Mouse (Mus musculus) brain, embryonic 14.5 days (tissue): ENCODE data around the gene Mcm3.

ENCODE experiments used
- CTCF ChIP-seq: fragments of 200-500 bp; IDR thresholded peaks from 2 replicates; pipeline ENCODE4 v1.5.1; 2012; ENCODE audit warnings: inconsistent platforms, mild to moderate bottlenecking, moderate library complexity, borderline replicate concordance; ENCODE audit not compliant: insufficient read depth, insufficient read length; ENCODE audit errors: extremely low read depth
- POLR2A ChIP-seq: fragments of 200-500 bp; IDR thresholded peaks from 2 replicates; pipeline ENCODE4 v1.6.1; 2012; ENCODE audit warnings: mild to moderate bottlenecking, inconsistent platforms, borderline replicate concordance; ENCODE audit not compliant: poor library complexity, insufficient read depth, insufficient read length, severe bottlenecking; ENCODE audit errors: extremely low read depth

DNA sequence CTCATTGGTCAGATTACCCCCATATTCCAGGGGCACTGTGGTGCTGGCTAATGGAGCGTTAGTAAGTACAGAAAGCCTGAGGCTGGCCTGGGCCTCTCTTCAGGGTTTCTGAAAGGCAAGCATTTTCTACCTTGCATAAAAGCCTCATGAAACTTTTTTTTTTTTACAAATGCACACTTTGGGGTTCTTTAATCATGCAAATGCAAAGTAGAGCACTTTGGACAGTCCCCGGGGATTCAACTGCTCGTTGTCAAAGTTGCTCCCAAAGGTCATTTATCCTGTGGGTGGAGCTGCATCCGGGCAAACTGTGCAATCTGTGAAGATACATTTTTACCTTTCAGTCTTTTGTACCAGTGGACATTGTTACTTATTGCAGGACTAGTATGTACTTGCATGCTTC lies 58.7 kb downstream of the Mcm3 start:
- TF ChIP-seq CTCF (no peak), POLR2A (no peak)
